Mouse (Mus musculus) telencephalon, adult 2 months (tissue): ENCODE results near the gene Ccdc51.
"Not testable (repeated sequence)": the region's sequence is repeated elsewhere in the genome, so short reads cannot be mapped to it uniquely, and the experiment has no call there.

Source experiments
- DNase-seq: peaks from one replicate; pipeline ENCODE4 v3.0.0-alpha.2; 2011; ENCODE audit warnings: low read depth, low spot score

Gene Ccdc51

DNA sequence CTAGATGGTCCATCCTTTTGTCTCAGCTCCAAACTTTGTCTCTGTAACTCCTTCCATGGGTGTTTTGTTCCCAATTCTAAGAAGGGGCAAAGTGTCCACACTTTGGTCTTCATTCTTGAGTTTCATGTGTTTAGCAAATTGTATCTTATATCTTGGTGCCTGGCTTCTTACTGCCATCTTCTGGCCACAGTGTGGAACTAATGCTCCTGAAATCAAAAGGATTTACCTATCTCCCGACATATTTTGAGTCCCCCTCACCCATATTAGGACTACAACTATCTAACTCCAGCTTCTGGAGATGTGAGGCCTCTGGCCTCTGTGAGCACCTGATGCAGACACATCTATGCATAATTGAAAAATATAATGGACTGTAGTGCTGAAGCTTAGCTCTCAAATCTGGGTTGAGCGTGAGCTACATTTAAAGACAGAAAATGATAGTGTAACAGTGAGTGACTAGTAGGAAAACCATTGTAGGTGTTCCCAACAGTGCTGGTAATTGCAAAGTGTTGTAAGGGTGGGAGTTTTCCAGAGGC lies 40.3 kb downstream of the Ccdc51 start:
- peak; percentile 23 for DNase-seq

DNA sequence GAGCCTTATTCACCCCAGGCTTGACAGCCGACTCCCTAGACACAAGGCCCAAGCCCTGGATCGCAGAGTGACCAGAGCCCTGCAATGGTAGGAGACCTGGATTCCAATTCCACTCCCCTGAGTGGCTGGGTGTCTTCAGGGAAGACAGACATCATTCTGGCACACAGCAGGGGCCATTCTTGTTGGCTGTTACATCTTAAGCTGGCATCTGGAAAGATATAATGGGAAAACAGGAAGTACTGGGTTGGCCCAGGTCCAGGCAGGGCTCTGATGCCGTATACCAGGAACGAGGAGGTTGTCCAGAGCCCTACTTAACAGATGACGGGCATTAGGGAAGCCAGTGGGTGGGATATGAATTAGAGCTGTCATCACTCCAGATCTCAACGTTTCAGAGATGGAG lies 41.0 kb downstream of the Ccdc51 start:
- no peak for DNase-seq

DNA sequence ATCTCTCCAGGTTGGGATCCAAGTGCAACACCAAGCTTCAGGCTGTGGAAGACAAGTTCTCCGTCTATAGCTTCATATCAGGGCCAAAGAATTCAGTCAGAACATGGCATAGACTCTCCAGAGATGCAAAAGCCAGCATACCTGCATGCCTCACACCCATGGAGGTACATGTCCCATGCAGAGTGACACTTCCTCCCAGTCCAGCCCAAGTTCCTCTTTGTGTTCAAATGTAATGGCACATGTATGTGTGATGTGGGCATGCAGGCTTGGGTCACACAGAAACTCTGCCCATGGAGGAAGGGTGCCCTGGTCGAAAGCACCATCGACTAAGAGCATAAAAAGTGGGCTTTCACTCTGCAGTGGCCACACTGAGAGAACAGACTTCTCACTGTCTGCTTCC lies 41.9 kb downstream of the Ccdc51 start:
- DNase-seq = no peak

DNA sequence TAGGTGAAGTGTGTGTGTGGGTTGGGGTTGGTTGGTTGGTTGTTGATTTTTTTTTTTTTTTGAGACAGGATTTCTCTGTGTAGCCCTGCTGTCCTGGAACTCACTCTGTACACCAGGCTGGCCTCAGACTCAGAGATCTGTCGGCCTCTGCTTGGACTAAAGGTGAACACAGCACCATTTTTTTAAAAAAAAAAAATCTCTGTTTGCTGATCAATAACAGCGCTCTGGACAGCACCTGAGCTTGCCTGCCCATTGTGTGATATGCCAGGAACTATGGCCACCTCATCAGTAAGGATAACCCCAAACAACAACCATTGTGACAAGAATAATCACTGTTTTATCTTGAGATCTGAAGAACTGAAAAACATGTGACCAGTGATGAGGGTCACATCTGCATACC lies 42.8 kb downstream of the Ccdc51 start:
- no peak for DNase-seq

GRCm38 (mm10) chr9:109125481-109125880 lies 43.2 kb downstream of the Ccdc51 start:
- no peak for DNase-seq

DNA sequence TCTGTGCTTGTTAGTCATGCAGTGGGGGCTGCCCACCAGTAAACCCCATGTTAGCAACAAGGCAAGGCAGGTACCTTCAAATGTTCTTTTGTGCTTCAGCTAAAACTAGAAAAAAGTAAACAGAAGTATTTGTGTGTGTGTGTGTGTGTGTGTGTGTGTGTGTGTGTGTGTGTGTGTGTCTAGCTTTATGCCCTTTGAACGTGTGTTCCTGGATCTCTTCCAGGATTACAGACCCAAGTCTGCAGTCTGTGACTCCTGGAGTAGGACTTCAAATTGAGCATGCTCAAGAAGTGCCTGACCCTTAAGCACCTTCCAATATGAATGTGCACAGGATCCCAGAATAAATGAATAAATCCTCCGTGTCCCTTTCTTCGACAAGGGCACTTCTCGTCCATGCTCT lies 44.8 kb downstream of the Ccdc51 start:
- no peak for DNase-seq

DNA sequence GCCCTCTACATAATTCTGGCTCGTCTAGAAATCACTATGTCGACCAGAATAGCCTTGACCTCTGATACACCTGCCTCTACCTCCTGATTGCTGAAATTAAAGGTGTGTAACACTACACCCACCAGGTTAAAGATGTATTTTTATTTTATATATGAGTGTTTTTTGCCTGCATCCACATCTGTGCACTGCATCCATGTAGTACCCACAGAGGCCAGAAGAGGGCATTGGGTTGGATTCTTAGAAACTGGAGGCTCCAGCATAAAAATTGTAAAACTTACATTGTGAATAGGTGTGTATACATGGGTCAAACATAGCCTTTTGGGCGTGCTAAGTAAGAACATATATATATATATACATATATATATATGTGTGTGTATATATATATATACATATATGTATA lies 45.9 kb downstream of the Ccdc51 start:
- DNase-seq = no peak

DNA sequence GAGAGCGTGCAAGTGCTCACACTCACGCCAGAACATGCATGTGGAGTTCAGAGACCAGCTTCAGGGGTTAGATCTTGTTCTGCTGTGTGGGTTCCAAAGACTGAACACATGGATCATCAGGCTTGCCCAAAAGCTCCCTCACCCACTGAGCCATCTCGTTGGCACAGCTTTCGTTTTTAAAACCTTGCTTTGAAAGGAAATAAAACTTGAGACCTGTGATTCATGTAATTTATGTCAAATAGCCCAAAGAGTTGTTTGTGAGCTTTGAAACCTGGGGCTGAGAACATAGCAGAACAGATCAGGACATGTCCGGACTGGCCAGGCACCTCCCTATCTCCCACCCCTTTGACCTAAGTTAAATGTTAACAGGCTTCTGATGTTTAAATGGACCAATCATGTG lies 47.8 kb downstream of the Ccdc51 start:
- no peak for DNase-seq

- not testable (repeated sequence) for DNase-seq
Measured at GRCm38 (mm10) chr9:109140414-109140813, 58.1 kb downstream of the Ccdc51 start.
